Mouse (Mus musculus): Measurements from ENCODE around the gene Gabrr2.

Gene Gabrr2

DNA sequence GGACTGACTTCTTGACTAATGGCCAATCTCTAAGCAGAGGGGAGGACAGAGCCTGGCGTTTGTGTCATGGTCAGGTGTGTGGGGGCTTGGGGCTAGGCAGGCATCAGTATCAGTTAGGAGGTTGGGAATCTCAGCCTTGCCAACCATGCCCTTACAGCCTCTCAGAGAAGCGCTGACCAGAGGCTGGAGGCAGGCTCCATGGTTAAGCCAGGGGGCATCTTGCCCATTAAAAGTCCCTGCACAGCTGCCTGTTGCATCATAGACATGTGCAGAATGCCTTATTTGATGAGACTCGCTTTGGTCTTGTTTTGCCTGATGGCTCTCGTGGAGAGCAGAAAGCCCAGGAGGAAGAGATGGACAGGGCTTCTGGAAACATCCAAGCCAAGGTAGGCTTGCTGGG lies at the start of gene Gabrr2:
Gene Gabrr2, plus strand, starts transcription at position 19 of the 400 bp plus-strand sequence.
- DNase-seq (ENCODE audit: low spot score), result no peak

DNA sequence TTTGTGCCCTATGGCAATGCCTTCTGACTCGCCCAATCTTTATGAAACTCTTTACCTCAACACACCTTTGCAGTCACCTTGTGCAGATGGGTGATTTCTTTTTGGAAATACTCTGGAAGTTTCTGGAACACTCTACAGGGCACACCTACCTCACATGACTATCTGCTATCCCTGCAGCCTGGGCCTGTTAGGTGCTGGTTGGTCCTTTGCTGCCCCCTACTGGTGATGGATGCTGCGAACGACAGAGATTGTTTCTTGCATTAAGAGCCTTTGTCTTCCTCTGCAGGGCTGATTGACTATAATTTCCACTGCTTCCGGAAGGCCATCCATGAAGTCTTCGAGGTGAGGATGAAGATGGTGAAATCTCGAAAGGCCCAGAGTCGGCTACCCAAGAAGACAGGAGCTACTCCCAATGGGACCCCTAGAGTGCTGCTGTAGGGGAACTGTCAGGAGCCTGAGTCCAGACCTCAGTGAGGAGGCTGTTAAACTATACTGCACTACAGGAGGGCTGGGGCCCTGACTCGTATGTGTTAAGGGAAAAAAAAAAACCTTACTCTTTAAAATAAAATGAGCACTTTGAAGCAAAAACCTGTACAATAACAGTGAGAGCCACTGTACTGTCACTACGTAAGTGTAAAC lies 44.3 kb upstream of the Gabrr2 start:
- peak; percentile 84 for DNase-seq (ENCODE audit: low spot score)

GRCm38 (mm10) chr4:33024420-33024819 lies 38.4 kb upstream of the Gabrr2 start:
- DNase-seq (ENCODE audit: low spot score), result no peak

GRCm38 (mm10) chr4:33029104-33029503 lies 33.7 kb upstream of the Gabrr2 start:
- no peak for DNase-seq (ENCODE audit: low spot score)

DNA sequence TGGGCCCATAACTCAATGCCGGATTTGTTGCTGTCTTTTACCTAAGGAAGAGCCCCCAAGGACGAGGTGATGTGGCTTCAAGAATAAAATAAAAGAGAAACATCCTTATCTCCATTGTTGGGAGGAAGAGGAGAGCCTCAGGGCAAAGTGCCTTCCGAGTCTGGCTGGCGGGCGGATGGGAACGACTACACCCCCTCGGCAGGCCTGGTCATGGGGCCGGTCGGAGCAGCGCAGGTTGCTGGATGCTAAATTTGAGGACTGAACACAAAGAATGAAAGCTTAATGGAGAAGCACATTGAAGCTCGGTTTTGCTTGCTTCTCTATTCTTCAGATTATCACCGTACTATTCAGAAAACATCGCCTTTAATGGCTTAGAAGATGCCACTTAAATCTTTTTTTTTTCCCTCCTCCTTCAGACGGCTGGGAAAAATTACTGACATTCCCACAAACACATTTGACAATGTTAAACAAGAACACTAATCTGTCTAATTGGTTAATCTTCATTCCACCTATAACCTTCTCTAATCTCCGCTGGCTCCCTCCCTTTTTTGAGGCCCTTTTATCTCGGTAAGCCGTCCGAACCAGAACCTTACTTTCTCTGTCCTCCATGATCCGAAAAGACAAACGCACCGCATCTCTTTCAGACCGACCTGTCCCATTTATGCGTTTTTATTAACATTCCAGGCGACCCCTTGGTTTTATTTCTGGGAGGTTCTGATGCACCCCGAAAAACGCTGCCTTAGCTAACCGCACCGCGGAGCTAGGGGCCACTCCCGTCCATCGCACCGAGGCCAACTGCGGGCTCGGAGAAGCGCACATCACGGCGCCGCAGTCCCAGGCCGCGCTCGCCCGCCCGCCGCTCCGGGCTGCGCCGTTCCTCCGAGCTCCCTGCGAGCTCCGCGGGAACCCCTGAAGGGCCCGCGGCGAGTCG lies 32.3 kb upstream of the Gabrr2 start:
- DNase-seq (ENCODE audit: low spot score), result peak; percentile 21

DNA sequence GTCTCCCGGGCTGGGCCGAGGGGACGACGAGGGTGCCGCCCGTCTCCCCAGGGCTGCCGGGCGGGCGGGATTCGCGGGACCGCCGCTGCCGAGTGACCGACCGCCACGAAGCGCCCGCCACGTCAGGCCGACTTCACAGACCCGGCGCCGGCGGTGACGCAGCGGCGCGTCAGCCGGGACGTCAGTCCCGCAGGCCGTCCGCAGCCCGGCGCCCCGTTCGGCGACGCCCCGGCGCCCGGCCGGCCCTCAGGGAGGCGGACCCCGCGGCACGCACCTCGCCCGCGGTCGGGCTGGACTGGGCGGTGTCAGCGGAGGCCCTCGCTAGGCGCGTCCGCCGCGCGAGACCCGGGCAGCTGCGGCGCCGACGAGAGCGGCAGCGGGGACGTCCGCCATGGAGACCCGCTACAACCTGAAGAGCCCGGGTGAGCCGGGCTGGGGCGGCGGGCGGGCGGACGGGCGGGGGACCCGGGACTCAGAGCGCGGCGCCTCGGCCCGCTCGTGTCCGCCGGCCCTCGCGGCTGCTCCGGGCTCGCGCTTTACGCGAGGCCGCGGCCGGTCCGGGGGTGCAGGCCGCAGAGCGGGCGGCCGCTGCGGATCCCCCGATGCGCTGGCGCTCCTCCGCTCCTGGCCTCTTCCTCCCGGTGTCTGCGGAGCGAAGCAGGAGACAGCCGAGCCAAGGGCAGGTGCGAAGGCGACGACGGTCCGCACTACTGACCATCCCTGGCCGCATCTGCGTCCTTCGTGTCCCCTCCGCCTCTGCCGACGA lies 31.4 kb upstream of the Gabrr2 start, which contains the start of gene Ube2j1:
Gene Ube2j1, plus strand, starts transcription at position 222 of the 766 bp plus-strand sequence.
- DNase-seq (ENCODE audit: low spot score), result peak; percentile 91

DNA sequence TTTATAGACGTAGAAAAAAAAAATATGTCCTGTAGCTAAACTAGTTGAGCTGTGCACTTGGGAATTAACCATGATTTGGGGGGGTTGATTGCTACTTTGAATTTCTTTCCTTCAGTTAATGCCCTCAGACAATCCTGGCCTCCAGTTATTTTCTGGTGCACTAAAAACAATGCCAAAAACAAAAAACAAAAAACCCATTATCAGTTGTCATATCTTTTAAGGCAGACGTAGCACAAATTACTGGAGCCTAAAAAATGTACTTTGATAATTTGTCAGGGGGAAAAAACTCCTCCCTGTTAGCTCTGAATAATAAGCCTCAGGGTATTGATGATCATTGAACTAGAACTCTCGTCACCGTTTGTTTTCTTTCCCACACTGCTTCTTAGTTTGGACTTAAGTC lies 30.8 kb upstream of the Gabrr2 start:
- DNase-seq (ENCODE audit: low spot score), result no peak

GRCm38 (mm10) chr4:33033515-33033914 lies 29.3 kb upstream of the Gabrr2 start:
- no peak for DNase-seq (ENCODE audit: low spot score)

DNA sequence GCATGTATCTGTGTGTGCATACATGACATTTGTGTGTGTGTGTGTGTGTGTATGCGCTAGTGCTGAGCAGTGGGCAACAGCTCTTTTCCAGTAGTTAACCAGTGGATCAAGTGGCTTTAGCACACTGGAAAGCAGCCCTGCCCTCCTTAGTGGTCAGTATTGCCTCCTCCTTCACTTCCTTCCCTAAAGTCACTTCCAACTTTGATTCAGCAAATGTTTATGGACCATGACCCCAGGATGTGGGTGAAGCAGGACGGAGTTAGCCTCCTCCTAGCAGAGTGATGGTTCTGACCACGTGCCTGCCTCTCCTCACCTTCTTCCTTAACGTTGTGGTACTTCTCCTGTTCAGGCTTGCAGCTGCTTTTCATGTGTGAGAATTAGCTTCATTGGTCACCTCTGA lies 23.0 kb upstream of the Gabrr2 start:
- DNase-seq (ENCODE audit: low spot score), result no peak

DNA sequence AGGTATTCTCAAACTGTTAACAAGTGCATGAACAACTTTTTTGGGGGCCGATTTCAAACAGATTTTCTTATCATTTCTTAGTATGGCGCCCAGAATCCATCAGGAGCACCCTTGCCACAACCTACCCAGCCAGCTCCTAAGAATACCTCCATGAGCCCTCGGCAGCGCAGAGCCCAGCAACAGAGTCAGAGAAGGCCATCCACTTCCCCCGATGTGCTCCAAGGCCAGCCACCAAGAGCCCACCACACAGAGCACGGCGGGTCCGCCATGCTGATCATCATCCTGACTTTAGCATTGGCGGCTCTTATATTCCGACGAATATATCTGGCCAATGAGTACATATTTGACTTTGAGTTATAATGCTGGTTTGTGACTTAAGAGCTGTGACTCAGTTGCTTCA lies 13.2 kb upstream of the Gabrr2 start:
- DNase-seq (ENCODE audit: low spot score), result no peak

- DNase-seq (ENCODE audit: low spot score), result no peak
These were observed 10.7 kb upstream of the Gabrr2 start for GRCm38 (mm10) chr4:33052055-33052454.

GRCm38 (mm10) chr4:33052650-33053049 lies 10.1 kb upstream of the Gabrr2 start:
- DNase-seq (ENCODE audit: low spot score), result no peak

- DNase-seq (ENCODE audit: low spot score), result no peak
These were observed 8.4 kb upstream of the Gabrr2 start for GRCm38 (mm10) chr4:33054426-33054825.

DNA sequence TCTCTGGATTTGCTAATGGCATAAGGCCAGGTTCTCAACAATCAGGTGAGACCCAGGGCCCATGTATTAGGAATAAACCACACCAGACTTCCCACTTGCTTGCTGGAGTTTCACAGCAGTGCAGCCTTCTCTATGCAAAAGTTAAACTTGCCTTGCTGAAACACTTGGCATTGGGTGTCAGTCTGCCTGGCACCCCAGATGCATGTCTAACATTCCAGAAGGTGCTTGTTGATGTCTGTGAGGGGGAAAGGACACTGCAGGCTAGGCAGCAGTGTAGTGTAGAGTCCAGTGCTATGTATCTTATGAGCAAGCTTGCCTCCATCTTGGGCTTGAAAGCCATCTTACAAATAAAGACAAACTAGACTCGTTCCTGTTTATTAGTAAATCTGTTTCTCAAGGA lies 6.5 kb upstream of the Gabrr2 start:
- DNase-seq (ENCODE audit: low spot score), result no peak

DNA sequence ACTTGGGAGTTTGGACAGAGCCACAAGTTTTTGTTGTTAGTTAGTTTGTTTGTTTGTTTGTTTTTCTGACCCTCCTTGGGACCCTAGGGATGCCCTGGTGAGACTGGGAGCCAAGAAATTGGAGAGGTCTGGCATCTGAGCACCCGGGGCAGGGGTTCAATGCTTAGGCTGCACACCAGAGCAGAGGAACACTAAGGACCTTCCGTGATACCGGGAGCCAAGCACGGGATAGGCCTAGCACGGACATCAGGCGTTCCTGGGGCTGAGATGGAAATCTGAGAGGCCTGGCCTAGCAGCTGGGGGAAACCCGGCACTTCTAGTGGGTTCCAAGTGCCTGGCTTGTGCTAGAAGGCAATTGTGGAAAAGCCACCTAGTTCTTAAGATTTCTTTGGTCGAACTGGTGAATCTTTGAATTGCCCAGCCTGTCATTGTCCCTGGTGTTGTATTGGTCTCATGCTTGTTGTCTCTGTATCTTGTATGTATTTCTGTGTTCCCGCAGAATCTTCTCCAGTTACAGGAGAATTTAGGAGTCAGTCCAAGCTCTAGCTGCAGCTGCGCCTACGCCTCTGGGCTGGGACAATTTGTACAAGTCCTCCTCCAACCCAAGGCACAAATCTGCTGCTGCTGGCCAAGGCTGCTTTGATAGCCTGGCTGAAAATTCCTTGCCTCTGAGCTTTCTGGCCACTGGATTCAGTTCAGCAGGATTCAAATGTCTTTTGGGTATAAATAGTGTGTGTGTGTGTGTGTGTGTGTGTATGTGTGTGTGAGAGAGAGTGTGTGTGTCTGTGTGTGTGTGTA lies 4.7 kb upstream of the Gabrr2 start:
- peak; percentile 69 for DNase-seq (ENCODE audit: low spot score)

DNA sequence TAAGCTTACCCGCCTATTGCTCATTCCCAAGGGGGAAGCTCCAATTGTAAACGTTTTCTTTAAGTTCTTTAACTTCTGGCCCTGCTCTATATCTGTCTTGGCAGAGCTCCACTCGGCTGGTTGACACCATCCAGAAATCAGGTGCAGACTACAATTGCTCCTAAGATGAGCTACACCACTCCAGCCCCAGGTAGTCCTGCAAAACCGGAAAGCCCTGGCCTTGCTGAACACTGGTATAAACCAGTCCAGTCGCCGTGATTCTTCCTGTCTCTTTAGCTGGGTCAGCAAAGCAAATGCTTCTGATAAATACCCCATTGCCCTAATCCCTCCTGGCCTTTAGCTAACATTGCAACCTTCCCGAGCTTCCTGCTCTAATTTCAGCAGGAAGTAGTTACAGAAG lies 1.6 kb upstream of the Gabrr2 start:
- no peak for DNase-seq (ENCODE audit: low spot score)

GRCm38 (mm10) chr4:33064986-33065385 lies 2.2 kb downstream of the Gabrr2 start:
- no peak for DNase-seq (ENCODE audit: low spot score)

GRCm38 (mm10) chr4:33066223-33066960 lies 3.6 kb downstream of the Gabrr2 start:
- no peak for DNase-seq (ENCODE audit: low spot score)

DNA sequence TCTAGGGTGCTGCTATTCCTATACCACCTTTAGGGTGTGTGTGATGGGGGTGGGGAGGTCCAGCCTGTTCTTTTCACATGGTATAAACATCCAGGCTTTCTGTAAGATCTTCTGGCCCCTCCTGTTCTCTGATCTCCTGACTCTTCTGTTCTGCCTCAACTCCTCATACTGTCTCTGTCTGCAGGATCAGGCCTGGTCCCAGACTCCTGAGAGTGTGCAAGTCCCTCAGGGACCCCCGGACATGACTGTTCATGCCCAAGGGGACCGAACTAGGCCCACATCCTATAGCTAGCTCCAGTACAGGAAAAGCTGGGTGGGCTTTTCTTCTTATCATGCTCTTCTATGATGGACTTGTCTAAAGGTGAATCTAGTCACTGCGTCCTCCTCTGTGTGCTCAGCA lies 4.5 kb downstream of the Gabrr2 start:
- no peak for DNase-seq (ENCODE audit: low spot score)

- no peak for DNase-seq (ENCODE audit: low spot score)
These were observed 5.0 kb downstream of the Gabrr2 start for GRCm38 (mm10) chr4:33067826-33068225.

GRCm38 (mm10) chr4:33068894-33069293 lies 6.1 kb downstream of the Gabrr2 start:
- DNase-seq (ENCODE audit: low spot score), result no peak

Data from lung, postnatal 25 days (tissue).